Mouse (Mus musculus): ENCODE measurements at regions not wholly inside any gene's neighbourhood (a gene's known extent, or its start where the extent isn't known, plus 50 kb on each side); places are given as distances from the start of the nearest gene placed in this dataset.

- Histone ChIP-seq H3K4me3 (no peak overlapping the region), H3K9me3 (no peaks in the 10 kb centered on the region), H3K36me3 (no peaks in the 10 kb centered on the region), H3K4me1 (replicated peaks) (peaks cover 32% of the 10 kb centered on the region), H3K27me3 (ENCODE audit: insufficient read depth, poor library complexity, severe bottlenecking) (peaks cover 53% of the 10 kb centered on the region), H3K27ac (no peak overlapping the region)
- DNase-seq (ENCODE audit: low spot score) = no peak
- 75% methylated on average over 10 of the region's 10 CpGs for WGBS
These were observed 106.4 kb upstream of the Dyrk2 start for GRCm38 (mm10) chr10:118976447-118976846.

- DNase-seq (ENCODE audit: low spot score) = no peak
- 89% methylated on average over 2 of the region's 2 CpGs for WGBS
- Histone ChIP-seq H3K9me3 (no peaks in the 10 kb centered on the region), H3K4me1 (replicated peaks) (peaks cover 32% of the 10 kb centered on the region), H3K27me3 (ENCODE audit: insufficient read depth, poor library complexity, severe bottlenecking) (peaks cover 56% of the 10 kb centered on the region), H3K27ac (no peak overlapping the region), H3K4me3 (no peak overlapping the region), H3K36me3 (no peaks in the 10 kb centered on the region)
These were observed 105.8 kb upstream of the Dyrk2 start for GRCm38 (mm10) chr10:118975772-118976171.

GRCm38 (mm10) chr10:118973324-118973723, 103.3 kb upstream of the Dyrk2 start:
- Histone ChIP-seq H3K4me1 (replicated peaks) (peaks cover 23% of the 10 kb centered on the region), H3K27me3 (ENCODE audit: insufficient read depth, poor library complexity, severe bottlenecking) (peaks cover 41% of the 10 kb centered on the region), H3K36me3 (no peaks in the 10 kb centered on the region), H3K4me3 (no peak overlapping the region), H3K27ac (no peak overlapping the region), H3K9me3 (no peaks in the 10 kb centered on the region)
- DNase-seq (ENCODE audit: low spot score) = no peak
- 43% methylated on average over 4 of the region's 4 CpGs for WGBS

- DNase-seq (ENCODE audit: low spot score) = no peak
- Histone ChIP-seq H3K4me1 (replicated peaks) (peaks cover 21% of the 10 kb centered on the region), H3K36me3 (no peaks in the 10 kb centered on the region), H3K27ac (no peak overlapping the region), H3K4me3 (no peak overlapping the region), H3K27me3 (ENCODE audit: insufficient read depth, poor library complexity, severe bottlenecking) (peaks cover 34% of the 10 kb centered on the region), H3K9me3 (no peaks in the 10 kb centered on the region)
- 95% methylated on average over 4 of the region's 4 CpGs for WGBS
These were observed 102.6 kb upstream of the Dyrk2 start for GRCm38 (mm10) chr10:118972626-118973025.

GRCm38 (mm10) chr10:118970457-118971175, 100.6 kb upstream of the Dyrk2 start:
- no peaks in the 10 kb centered on the region for H3K9me3 ChIP-seq
- WGBS = 85% methylated on average over 14 of the region's 14 CpGs
- no peak for DNase-seq (ENCODE audit: low spot score)

GRCm38 (mm10) chr10:118961713-118962181, 91.7 kb upstream of the Dyrk2 start:
- WGBS = 37% methylated on average over 7 of the region's 7 CpGs
- Histone ChIP-seq H3K4me3 (no peak overlapping the region; the same call in 1 of the 2 replicates), H3K9me3 (no peaks in the 10 kb centered on the region), H3K27ac (no peak overlapping the region), H3K4me1 (replicated peaks) (peaks cover 37% of the 10 kb centered on the region), H3K27me3 (ENCODE audit: insufficient read depth, poor library complexity, severe bottlenecking) (peaks cover 49% of the 10 kb centered on the region), H3K36me3 (no peaks in the 10 kb centered on the region)
- peak; percentile 65 for DNase-seq (ENCODE audit: low spot score)

More at GRCm38 (mm10) chr10:118970457-118971175, 100.6 kb upstream of the Dyrk2 start:
- Histone ChIP-seq H3K27ac (no peak overlapping the region), H3K27me3 (ENCODE audit: insufficient read depth, poor library complexity, severe bottlenecking) (peaks cover 28% of the 10 kb centered on the region), H3K36me3 (no peaks in the 10 kb centered on the region), H3K4me3 (no peak overlapping the region), H3K4me1 (replicated peaks) (peaks cover 7% of the 10 kb centered on the region; the same call in 1 of the 2 replicates)

- DNase-seq (ENCODE audit: low spot score) = no peak
- Histone ChIP-seq H3K27me3 (ENCODE audit: insufficient read depth, poor library complexity, severe bottlenecking) (peaks cover 53% of the 10 kb centered on the region), H3K4me1 (replicated peaks) (peaks cover 37% of the 10 kb centered on the region), H3K4me3 (no peak overlapping the region), H3K36me3 (no peaks in the 10 kb centered on the region), H3K9me3 (no peaks in the 10 kb centered on the region), H3K27ac (peak overlapping the region; percentile 66; the same call in 1 of the 2 replicates)
- WGBS = 59% methylated on average over 6 of the region's 6 CpGs
These were observed 90.1 kb upstream of the Dyrk2 start for GRCm38 (mm10) chr10:118960076-118960475.

GRCm38 (mm10) chr10:118959623-118960022, 89.6 kb upstream of the Dyrk2 start:
- Histone ChIP-seq H3K36me3 (no peaks in the 10 kb centered on the region), H3K27me3 (ENCODE audit: insufficient read depth, poor library complexity, severe bottlenecking) (peaks cover 51% of the 10 kb centered on the region), H3K4me3 (no peak overlapping the region), H3K27ac (peak overlapping the region; percentile 66; the same call in 1 of the 2 replicates), H3K4me1 (replicated peaks) (peaks cover 37% of the 10 kb centered on the region), H3K9me3 (no peaks in the 10 kb centered on the region)
- 22% methylated on average over 8 of the region's 8 CpGs for WGBS
- peak; percentile 29 for DNase-seq (ENCODE audit: low spot score)

GRCm38 (mm10) chr10:118956352-118956751, 86.3 kb upstream of the Dyrk2 start:
- 80% methylated on average over 9 of the region's 9 CpGs for WGBS
- peaks cover 28% of the 10 kb centered on the region for H3K27me3 ChIP-seq (ENCODE audit: insufficient read depth, poor library complexity, severe bottlenecking)
- no peak for DNase-seq (ENCODE audit: low spot score)

GRCm38 (mm10) chr10:118953440-118953839, 83.4 kb upstream of the Dyrk2 start:
- WGBS = 92% methylated on average over 6 of the region's 6 CpGs
- no peak for DNase-seq (ENCODE audit: low spot score)
- Histone ChIP-seq H3K4me1 (replicated peaks) (no peaks in the 10 kb centered on the region), H3K36me3 (no peaks in the 10 kb centered on the region), H3K27ac (no peak overlapping the region), H3K27me3 (ENCODE audit: insufficient read depth, poor library complexity, severe bottlenecking) (peaks cover 28% of the 10 kb centered on the region), H3K4me3 (no peak overlapping the region), H3K9me3 (no peaks in the 10 kb centered on the region)

More at GRCm38 (mm10) chr10:118956352-118956751, 86.3 kb upstream of the Dyrk2 start:
- Histone ChIP-seq H3K36me3 (no peaks in the 10 kb centered on the region), H3K4me1 (replicated peaks) (peaks cover 23% of the 10 kb centered on the region), H3K9me3 (no peaks in the 10 kb centered on the region), H3K4me3 (no peak overlapping the region), H3K27ac (no peak overlapping the region)

GRCm38 (mm10) chr10:118952756-118953155, 82.7 kb upstream of the Dyrk2 start:
- Histone ChIP-seq H3K4me3 (no peak overlapping the region), H3K4me1 (replicated peaks) (no peaks in the 10 kb centered on the region), H3K9me3 (no peaks in the 10 kb centered on the region), H3K36me3 (no peaks in the 10 kb centered on the region), H3K27ac (no peak overlapping the region), H3K27me3 (ENCODE audit: insufficient read depth, poor library complexity, severe bottlenecking) (peaks cover 24% of the 10 kb centered on the region)
- DNase-seq (ENCODE audit: low spot score) = no peak
- WGBS = 90% methylated on average over 9 of the region's 9 CpGs

- no peak for DNase-seq (ENCODE audit: low spot score)
- Histone ChIP-seq H3K4me3 (no peak overlapping the region), H3K9me3 (no peaks in the 10 kb centered on the region), H3K4me1 (replicated peaks) (no peaks in the 10 kb centered on the region), H3K27me3 (ENCODE audit: insufficient read depth, poor library complexity, severe bottlenecking) (no peaks in the 10 kb centered on the region), H3K36me3 (no peaks in the 10 kb centered on the region), H3K27ac (no peak overlapping the region)
- 91% methylated on average over 6 of the region's 6 CpGs for WGBS
These were observed 77.7 kb upstream of the Dyrk2 start for GRCm38 (mm10) chr10:118947724-118948123.

- 80% methylated on average over 9 of the region's 9 CpGs for WGBS
- DNase-seq (ENCODE audit: low spot score) = no peak
- no peaks in the 10 kb centered on the region for H3K9me3 ChIP-seq
These were observed 77.1 kb upstream of the Dyrk2 start for GRCm38 (mm10) chr10:118947016-118947674.

More at GRCm38 (mm10) chr10:118947016-118947674, 77.1 kb upstream of the Dyrk2 start:
- Histone ChIP-seq H3K27me3 (ENCODE audit: insufficient read depth, poor library complexity, severe bottlenecking) (no peaks in the 10 kb centered on the region), H3K27ac (no peak overlapping the region), H3K4me3 (no peak overlapping the region), H3K4me1 (replicated peaks) (no peaks in the 10 kb centered on the region), H3K36me3 (no peaks in the 10 kb centered on the region)
